Mouse (Mus musculus) midbrain, postnatal 0 days (tissue): ENCODE measurements around the gene Hebp1. TPM values are rescaled to one million over a fixed set of nuclear protein-coding genes. Genes with fewer than 3 reads are reported as not detected.

ENCODE experiments used
- ATAC-seq: fragments of 200-750 bp; cut with Nextera tagmentation; 2 replicates; pipeline ENCODE4 v1.8.0; 2017; ENCODE audit warnings: moderate number of reproducible peaks, mild to moderate bottlenecking, moderate TSS enrichment, moderate library complexity; ENCODE audit not compliant: low FRiP score
- DNase-seq: peaks from one replicate; pipeline ENCODE4 v3.0.0-alpha.2; 2015; ENCODE audit warnings: low spot score
- H3K27ac ChIP-seq: fragments of 300-500 bp; sonication (generic); 2 replicates; pipeline ENCODE4 v1.5.1; 2014; ENCODE audit warnings: low read depth, mild to moderate bottlenecking, low read length, mixed read lengths
- H3K27me3 ChIP-seq: fragments of 300-500 bp; sonication (generic); 2 replicates; pipeline ENCODE4 v1.6.1; 2014; ENCODE audit warnings: low read length, control low read depth, mixed read lengths; ENCODE audit not compliant: insufficient read depth
- H3K36me3 ChIP-seq: fragments of 300-500 bp; sonication (generic); 2 replicates; pipeline ENCODE4 v1.6.1; 2014; ENCODE audit warnings: low read length, control low read depth, mixed read lengths; ENCODE audit not compliant: insufficient read depth
- H3K4me1 ChIP-seq: fragments of 300-500 bp; sonication (generic); 2 replicates; pipeline ENCODE4 v1.6.1; 2014; ENCODE audit warnings: mild to moderate bottlenecking, control low read depth, antibody characterized with exemption, low read length, mixed read lengths; ENCODE audit not compliant: insufficient read depth
- H3K4me2 ChIP-seq: fragments of 300-500 bp; sonication (generic); 2 replicates; pipeline ENCODE4 v1.6.1; 2014; ENCODE audit warnings: low read depth, mild to moderate bottlenecking, low read length, mixed read lengths; ENCODE audit not compliant: poor library complexity, severe bottlenecking
- H3K4me3 ChIP-seq: fragments of 300-500 bp; sonication (generic); 2 replicates; pipeline ENCODE4 v1.5.1; 2014; ENCODE audit warnings: low read depth, mild to moderate bottlenecking, low read length, moderate library complexity
- H3K9ac ChIP-seq: fragments of 300-500 bp; sonication (generic); replicated peaks from 2 replicates; pipeline ENCODE4 v1.6.1; 2014; ENCODE audit warnings: mild to moderate bottlenecking, low read length, moderate library complexity, mixed read lengths; ENCODE audit not compliant: poor library complexity, severe bottlenecking
- H3K9me3 ChIP-seq: fragments of 300-500 bp; sonication (generic); 2 replicates; pipeline ENCODE4 v1.6.1; 2016; ENCODE audit warnings: low read length, control low read depth
- CTCF ChIP-seq: IDR thresholded peaks from 2 replicates; pipeline ENCODE4 v1.5.1; 2016; ENCODE audit warnings: antibody characterized with exemption, mild to moderate bottlenecking
- WGBS: fragments of 180-500 bp; shearing (Covaris S2); extraction: QIAGEN DNeasy Blood & Tissue Kit; methylation state at CpG from one replicate; pipeline ENCODE4 v1.1.7; 2014; 5-methylcytosine and 5-hydroxymethylcytosine counted together
- polyA plus RNA-seq: library from polyadenylated mRNA; unstranded; fragments of >200 nt; fragmentation: Nextera tagmentation; extraction: Ambion mirVana; gene quantifications from 2 replicates; pipeline ENCODE4 v1.2.1, GENCODE M21; 2015
- total RNA-seq: library from RNA; depleted of rRNA; stranded (reverse); fragments of >200 nt; gene quantifications from 2 replicates; pipeline ENCODE4 v1.2.3, GENCODE M21; 2014

The Hebp1 gene
- total and polyA plus RNA-seq, 2 experiments from 2014 or later: 8.7 to 8.9 TPM

- TF ChIP-seq CTCF: no peak
Measured at GRCm38 (mm10) chr6:135102736-135103303, 95.0 kb downstream of the Hebp1 start.

GRCm38 (mm10) chr6:135100787-135101472, 96.9 kb downstream of the Hebp1 start:
- Histone ChIP-seq H3K4me2 (no peak overlapping the region), H3K36me3 (no peaks in the 10 kb centered on the region), H3K4me1 (peaks cover 4% of the 10 kb centered on the region; the same call in 1 of the 2 replicates), H3K9ac (no peak overlapping the region), H3K27me3 (no peaks in the 10 kb centered on the region), H3K4me3 (no peak overlapping the region), H3K27ac (no peak overlapping the region), H3K9me3 (no peaks in the 10 kb centered on the region)
- no peak for ATAC-seq
- no peak for TF ChIP-seq CTCF
- no peak for DNase-seq
- WGBS: 80% methylated on average over 15 of the region's 15 CpGs

More at GRCm38 (mm10) chr6:135102736-135103303, 95.0 kb downstream of the Hebp1 start:
- Histone ChIP-seq H3K4me1 (peaks cover 4% of the 10 kb centered on the region; the same call in 1 of the 2 replicates), H3K27me3 (no peaks in the 10 kb centered on the region; the same call in 1 of the 2 replicates), H3K9me3 (no peaks in the 10 kb centered on the region), H3K4me3 (no peak overlapping the region), H3K9ac (no peak overlapping the region), H3K36me3 (no peaks in the 10 kb centered on the region), H3K4me2 (no peak overlapping the region), H3K27ac (no peak overlapping the region)
- DNase-seq: no peak
- no peak for ATAC-seq
- WGBS: 92% methylated on average over 5 of the region's 5 CpGs

- Histone ChIP-seq H3K4me1 (no peaks in the 10 kb centered on the region), H3K27me3 (no peaks in the 10 kb centered on the region), H3K9ac (no peak overlapping the region), H3K4me2 (no peak overlapping the region), H3K36me3 (no peaks in the 10 kb centered on the region), H3K27ac (no peak overlapping the region), H3K4me3 (no peak overlapping the region), H3K9me3 (no peaks in the 10 kb centered on the region)
- TF ChIP-seq CTCF: no peak
- no peak for ATAC-seq
- DNase-seq: no peak
- 81% methylated on average over 12 of the region's 12 CpGs for WGBS
Measured at GRCm38 (mm10) chr6:135092798-135093470, 104.9 kb downstream of the Hebp1 start.

GRCm38 (mm10) chr6:135090661-135091060, 107.2 kb downstream of the Hebp1 start:
- Histone ChIP-seq H3K4me3 (no peak overlapping the region), H3K36me3 (no peaks in the 10 kb centered on the region), H3K27me3 (no peaks in the 10 kb centered on the region), H3K9me3 (no peaks in the 10 kb centered on the region), H3K4me1 (no peaks in the 10 kb centered on the region), H3K9ac (no peak overlapping the region), H3K4me2 (no peak overlapping the region), H3K27ac (no peak overlapping the region)
- ATAC-seq (no peak), DNase-seq (no peak)
- 61% methylated on average over 4 of the region's 4 CpGs for WGBS
- TF ChIP-seq CTCF: no peak

GRCm38 (mm10) chr6:135089786-135090185, 108.0 kb downstream of the Hebp1 start:
- DNase-seq: peak; percentile 37
- Histone ChIP-seq H3K9ac (no peak overlapping the region), H3K4me1 (no peaks in the 10 kb centered on the region), H3K36me3 (no peaks in the 10 kb centered on the region), H3K27me3 (no peaks in the 10 kb centered on the region), H3K4me2 (no peak overlapping the region), H3K4me3 (no peak overlapping the region), H3K9me3 (no peaks in the 10 kb centered on the region), H3K27ac (no peak overlapping the region)
- WGBS: 16% methylated on average over 8 of the region's 8 CpGs
- peak; percentile 58 for TF ChIP-seq CTCF
- no peak for ATAC-seq
